In genomic region chr6:73428618-73429336, GRCm38 (mm10) we compare ENCODE assay signal across 9 mouse cellular contexts. TPM values are rescaled to one million over a fixed set of nuclear protein-coding genes. Genes with fewer than 3 reads are reported as not detected.
DNase-seq lines count a peak whose midpoint lies in the region; ATAC-seq and TF ChIP-seq lines count a peak whose summit lies in the region.
"Had no signal": no experiment of that assay in that cellular context is flagged by ENCODE, and none has a peak within 500 bp of the region (broad histone marks: within the 10 kb centered on the region; RNA-seq: fewer than 3 reads in every experiment).

No protein-coding gene starts in this region.

- peak; percentile 49; the same call in 1 of the 2 replicates for ATAC-seq in lung, embryonic 16.5 days (ENCODE audit: low read depth)
- no peak for ATAC-seq in lung, postnatal 0 days
- no peak for ATAC-seq in hindbrain, embryonic 13.5 days (ENCODE audit: low FRiP score)
- peak; percentile 41; the same call in 1 of the 2 replicates for ATAC-seq in neural tube, embryonic 15.5 days (ENCODE audit: low FRiP score)

- intact Hi-C loops in left cerebral cortex, postnatal 25 days (cut with DNase I) = no loop called here

- H3K9ac ChIP-seq in lung, embryonic 16.5 days (ENCODE audit: low read length) = no peak overlapping the region
- H3K9ac ChIP-seq in lung, postnatal 0 days (replicated peaks; ENCODE audit: low read depth) = no peak overlapping the region
- H3K9ac ChIP-seq in hindbrain, embryonic 13.5 days = no peak overlapping the region
- H3K9ac ChIP-seq in neural tube, embryonic 15.5 days (replicated peaks) = 0 out of 2 replicates have a peak overlapping the region, but pooled peaks have one; percentile 3
- H3K9ac ChIP-seq: heart, embryonic 15.5 days had no signal

- no peak overlapping the region for H3K27ac ChIP-seq in lung, embryonic 16.5 days (ENCODE audit: low read length)
- no peak overlapping the region for H3K27ac ChIP-seq in lung, postnatal 0 days (ENCODE audit: low read length)
- H3K27ac ChIP-seq in hindbrain, embryonic 13.5 days = peak overlapping the region; percentile 6; the same call in 1 of the 2 replicates
- H3K27ac ChIP-seq in neural tube, embryonic 15.5 days (replicated peaks) = no peak overlapping the region; the same call in 1 of the 2 replicates
- H3K27ac ChIP-seq: heart, embryonic 15.5 days had no signal

- H3K36me3 ChIP-seq in lung, embryonic 16.5 days (ENCODE audit: control insufficient read depth, insufficient read depth, low read length) = no peaks in the 10 kb centered on the region
- H3K36me3 ChIP-seq in lung, postnatal 0 days (ENCODE audit: insufficient read depth, low read length) = no peaks in the 10 kb centered on the region
- H3K36me3 ChIP-seq in hindbrain, embryonic 13.5 days = no peaks in the 10 kb centered on the region
- H3K36me3 ChIP-seq in neural tube, embryonic 15.5 days = no peaks in the 10 kb centered on the region
- H3K36me3 ChIP-seq: heart, embryonic 15.5 days had no signal

- no peak overlapping the region for H3K4me3 ChIP-seq in lung, embryonic 16.5 days (ENCODE audit: low read length)
- H3K4me3 ChIP-seq in lung, postnatal 0 days (ENCODE audit: low read depth, low read length) = no peak overlapping the region
- no peak overlapping the region for H3K4me3 ChIP-seq in hindbrain, embryonic 13.5 days
- no peak overlapping the region for H3K4me3 ChIP-seq in neural tube, embryonic 15.5 days (replicated peaks)
- H3K4me3 ChIP-seq: heart, embryonic 15.5 days had no signal

- WGBS in lung, embryonic 16.5 days = 17% methylated on average over 14 of the region's 14 CpGs
- 21% methylated on average over 14 of the region's 14 CpGs for WGBS in lung, postnatal 0 days
- 28% methylated on average over 14 of the region's 14 CpGs for WGBS in hindbrain, embryonic 13.5 days
- 26% methylated on average over 14 of the region's 14 CpGs for WGBS in neural tube, embryonic 15.5 days

- no peaks in the 10 kb centered on the region for H3K27me3 ChIP-seq in lung, embryonic 16.5 days (ENCODE audit: control insufficient read depth, insufficient read depth, low read depth, low read length)
- H3K27me3 ChIP-seq in lung, postnatal 0 days (replicated peaks; ENCODE audit: insufficient read depth, low read length) = no peaks in the 10 kb centered on the region
- no peaks in the 10 kb centered on the region for H3K27me3 ChIP-seq in hindbrain, embryonic 13.5 days
- no peaks in the 10 kb centered on the region for H3K27me3 ChIP-seq in neural tube, embryonic 15.5 days (replicated peaks)
- H3K27me3 ChIP-seq: heart, embryonic 15.5 days had no signal

- peak overlapping the region; percentile 44 for H3K4me2 ChIP-seq in lung, embryonic 16.5 days (ENCODE audit: low read depth, low read length)
- no peak overlapping the region for H3K4me2 ChIP-seq in lung, postnatal 0 days (replicated peaks; ENCODE audit: low read depth, low read length)
- H3K4me2 ChIP-seq in hindbrain, embryonic 13.5 days = peak overlapping the region; percentile 24
- H3K4me2 ChIP-seq in neural tube, embryonic 15.5 days = peak overlapping the region; percentile 36
- H3K4me2 ChIP-seq: heart, embryonic 15.5 days had no signal

- H3K9me3 ChIP-seq in lung, embryonic 16.5 days (ENCODE audit: control insufficient read depth, low read length) = no peaks in the 10 kb centered on the region
- H3K9me3 ChIP-seq in lung, postnatal 0 days (ENCODE audit: low read length) = no peaks in the 10 kb centered on the region
- no peaks in the 10 kb centered on the region for H3K9me3 ChIP-seq in hindbrain, embryonic 13.5 days
- no peaks in the 10 kb centered on the region for H3K9me3 ChIP-seq in neural tube, embryonic 15.5 days (replicated peaks)
- H3K9me3 ChIP-seq: heart, embryonic 15.5 days had no signal

- no peak for TF ChIP-seq CTCF in lung, postnatal 0 days (IDR thresholded peaks at IDR 0.05)

- peaks cover 10% of the 10 kb centered on the region for H3K4me1 ChIP-seq in lung, embryonic 16.5 days (replicated peaks; ENCODE audit: control insufficient read depth, insufficient read depth, low read length)
- H3K4me1 ChIP-seq in lung, postnatal 0 days (ENCODE audit: insufficient read depth, low read depth, low read length) = no peaks in the 10 kb centered on the region
- H3K4me1 ChIP-seq in hindbrain, embryonic 13.5 days (replicated peaks) = peaks cover 22% of the 10 kb centered on the region
- H3K4me1 ChIP-seq in neural tube, embryonic 15.5 days = peaks cover 14% of the 10 kb centered on the region
- H3K4me1 ChIP-seq: heart, embryonic 15.5 days had no signal

- no peak for TF ChIP-seq EP300 in lung, postnatal 0 days (IDR thresholded peaks at IDR 0.05)

- DNase-seq in lung, postnatal 0 days (ENCODE audit: low spot score) = no peak
- peak; percentile 13 for DNase-seq in embryo, embryonic 11 days
- no peak for DNase-seq in layer of hippocampus, adult 9-11 months
- DNase-seq in left cerebral cortex, postnatal 25 days (ENCODE audit: low spot score in 2 of 2) = no peak

RNA-seq across cellular contexts. Expression of gene 4931417E11Rik, which starts 40.7 kb away (rescaled TPM):
- not detected in 2 replicates for polyA plus RNA-seq in lung, embryonic 16.5 days (2015; fragmentation: Nextera tagmentation; extraction: Ambion mirVana)
- polyA plus RNA-seq in lung, postnatal 0 days (2015; fragmentation: Nextera tagmentation; extraction: Ambion mirVana) = not detected in 2 replicates
- polyA plus RNA-seq in hindbrain, embryonic 13.5 days (2015; fragmentation: Nextera tagmentation; extraction: Ambion mirVana) = not detected in 2 replicates
- not detected in 2 replicates for polyA plus RNA-seq in neural tube, embryonic 15.5 days (2015; fragmentation: Nextera tagmentation; extraction: Ambion mirVana)
- total RNA-seq in left cerebral cortex, postnatal 25 days (2021) = not detected
- total RNA-seq: layer of hippocampus, postnatal 25 days had no signal
- polyA plus RNA-seq: heart, embryonic 15.5 days had no signal

Comparison
In these comparisons a context has a peak if more than half of its experiments do, and no peak if none do; other contexts are left out.
1. ATAC-seq: peak in lung, embryonic 16.5 days (single experiment) and neural tube, embryonic 15.5 days (single experiment); none in lung, postnatal 0 days (single experiment) and hindbrain, embryonic 13.5 days (single experiment).